Mouse (Mus musculus) retina, adult 2 months (tissue): ENCODE measurements around the gene Tspo2.

ENCODE experiments used
- DNase-seq: peaks from one replicate; pipeline ENCODE4 v3.0.0-alpha.2; 2012; ENCODE audit warnings: low read depth, low spot score

Tspo2 gene

DNA sequence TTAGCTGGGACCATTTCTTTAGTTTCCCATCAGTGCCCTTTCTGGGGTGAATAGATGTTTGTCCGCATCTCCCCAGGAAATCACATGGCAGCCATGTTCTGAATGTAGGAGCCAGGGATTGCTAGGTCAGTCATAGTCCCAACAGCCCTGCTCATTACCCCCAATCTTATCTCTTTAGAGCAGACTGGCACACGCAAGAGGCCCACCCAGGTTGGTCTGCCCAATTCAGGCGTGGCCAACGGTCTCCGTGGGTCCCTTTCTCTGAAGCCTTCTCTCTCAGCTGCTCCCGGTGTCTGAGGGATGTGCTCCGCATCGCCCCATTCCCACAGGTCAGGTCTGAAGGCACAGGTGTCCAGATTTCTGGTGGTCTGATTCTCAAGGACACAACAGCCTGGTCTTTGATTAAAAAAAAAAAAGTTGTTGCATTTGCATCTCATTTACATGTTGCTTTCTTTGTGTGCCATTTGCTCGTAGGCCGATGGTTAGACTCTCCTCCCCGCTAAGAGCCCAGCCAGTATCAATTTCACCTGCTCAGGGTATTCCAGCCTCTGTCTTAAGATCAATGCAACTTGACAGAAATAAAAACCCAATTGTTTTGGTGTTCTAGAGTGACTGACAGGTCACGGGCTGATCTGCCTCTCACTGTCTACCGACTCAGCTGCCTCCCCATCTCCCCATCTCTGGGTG, 513 bp downstream of the Tspo2 start:
- DNase-seq, result no peak

DNA sequence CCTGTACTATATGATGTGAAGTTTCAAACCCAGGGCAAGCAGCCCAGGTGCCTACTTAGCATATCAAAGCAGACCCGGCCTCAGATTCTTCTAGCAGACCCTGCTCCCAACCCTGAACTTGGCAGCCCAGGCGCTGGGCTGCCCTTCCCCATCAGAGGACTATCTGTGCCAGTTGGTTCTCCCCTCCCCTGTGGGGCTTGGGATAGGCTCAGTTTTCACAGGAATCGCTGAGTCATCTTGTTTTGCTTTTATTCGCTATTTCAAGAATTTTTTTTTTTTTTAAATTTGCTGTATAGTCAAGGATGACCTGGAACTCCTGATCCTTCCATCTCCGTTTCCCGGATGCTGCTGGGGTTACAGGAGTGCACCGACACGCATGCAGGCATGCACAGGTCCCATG, 3.6 kb downstream of the Tspo2 start:
- DNase-seq, result no peak

DNA sequence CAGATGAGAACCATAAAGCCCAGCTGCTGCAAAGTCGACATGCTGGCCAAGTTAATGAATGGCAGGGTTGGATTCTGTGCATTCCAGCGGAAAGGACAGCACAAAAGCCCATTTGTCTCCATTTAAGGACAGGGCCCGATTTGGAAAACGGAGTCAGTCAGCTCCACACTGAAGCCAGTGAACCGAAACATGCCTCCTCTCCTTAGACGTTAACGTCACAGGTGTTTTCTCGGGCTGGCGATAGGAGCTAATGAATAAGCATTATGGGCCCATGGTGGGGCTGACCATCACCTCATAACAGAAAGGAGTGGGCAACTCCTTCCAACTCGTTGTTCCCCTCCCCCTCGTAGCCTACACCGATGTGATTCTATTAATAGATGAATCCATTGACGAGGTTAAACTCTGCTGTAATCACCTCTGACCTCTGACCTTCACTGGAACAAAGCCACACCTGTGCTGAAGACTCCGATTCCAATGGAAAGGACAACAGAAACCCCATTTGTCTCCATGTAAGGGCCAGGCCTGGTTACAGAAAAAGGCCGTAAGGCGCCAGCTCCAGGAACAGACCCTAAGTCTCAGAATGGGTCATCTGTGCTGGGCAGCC, 7.7 kb downstream of the Tspo2 start:
- no peak for DNase-seq

DNA sequence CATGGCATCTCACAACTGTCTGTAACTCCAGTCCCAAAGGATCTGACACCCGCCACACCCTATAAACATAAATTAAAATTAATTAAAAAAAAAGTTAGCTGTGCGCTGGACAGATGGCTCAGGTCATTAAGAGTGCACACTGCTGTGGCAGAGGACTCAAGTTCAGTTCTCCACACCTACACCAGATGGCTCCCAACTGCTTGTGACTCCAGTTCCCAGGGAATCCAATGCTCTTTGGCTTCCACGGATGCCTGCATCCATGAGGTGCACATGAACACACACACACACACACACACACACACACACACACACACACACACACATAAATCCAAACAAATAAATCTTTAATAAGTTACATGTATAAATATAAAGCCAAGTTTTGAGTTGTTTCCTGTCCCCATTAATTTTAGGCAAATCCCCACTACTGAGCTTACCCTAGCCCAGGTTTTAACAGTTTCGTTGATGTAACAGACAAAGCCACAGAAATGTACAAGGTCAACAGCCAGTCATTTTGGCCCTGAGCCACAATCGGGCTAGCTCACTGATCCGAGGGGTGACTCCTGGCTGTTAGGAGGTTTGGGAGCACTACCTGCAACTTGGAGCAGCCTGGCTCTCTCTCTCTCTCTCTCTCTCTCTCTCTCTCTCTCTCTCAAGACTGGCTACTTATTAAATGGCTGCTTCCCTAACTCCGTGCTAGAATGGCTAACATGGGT, 8.4 kb downstream of the Tspo2 start:
- no peak for DNase-seq

DNA sequence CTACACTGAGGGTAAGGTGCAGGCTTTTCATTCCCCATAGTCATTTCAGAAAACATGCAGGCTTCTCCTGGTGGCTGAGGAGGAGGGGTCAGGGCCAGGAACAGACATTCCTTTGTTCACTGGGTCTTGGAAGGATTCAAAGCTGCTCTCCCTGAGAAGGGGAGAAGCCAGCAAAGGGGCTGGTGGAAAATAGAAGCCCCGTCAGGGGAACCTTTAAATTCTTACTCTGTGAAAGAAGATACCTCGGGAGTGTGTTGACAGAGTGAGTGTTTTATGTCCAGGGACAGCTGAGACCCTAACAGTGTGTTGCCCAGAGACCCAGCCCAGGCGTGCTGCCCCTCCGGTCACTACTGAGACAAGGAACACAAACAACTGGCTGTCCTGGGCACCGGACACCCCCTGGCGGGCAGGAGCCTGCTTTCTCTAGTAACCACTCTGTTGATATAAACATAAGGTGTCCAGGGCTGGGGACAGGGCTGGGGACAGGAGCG, 13.9 kb downstream of the Tspo2 start:
- no peak for DNase-seq

DNA sequence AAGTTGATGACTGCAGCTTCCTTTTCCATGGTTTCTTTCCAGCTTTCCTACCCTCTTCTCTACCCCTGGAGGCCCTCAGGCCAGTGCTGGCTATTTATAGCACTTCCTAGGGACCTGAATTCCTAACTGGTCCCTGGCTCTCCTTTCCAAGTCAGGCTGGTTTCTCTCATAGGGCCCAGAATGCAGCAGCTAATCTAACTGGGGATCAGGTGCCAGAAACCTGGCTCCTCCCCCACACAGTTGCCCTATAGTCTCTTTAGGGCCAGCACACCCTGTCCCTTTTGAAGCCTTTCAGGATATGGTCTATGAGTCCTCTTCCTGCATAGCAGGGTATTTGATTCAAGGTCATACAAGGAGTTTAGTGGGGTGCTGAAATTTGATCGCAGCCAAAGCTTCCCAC, 14.8 kb downstream of the Tspo2 start:
- DNase-seq, result no peak

DNA sequence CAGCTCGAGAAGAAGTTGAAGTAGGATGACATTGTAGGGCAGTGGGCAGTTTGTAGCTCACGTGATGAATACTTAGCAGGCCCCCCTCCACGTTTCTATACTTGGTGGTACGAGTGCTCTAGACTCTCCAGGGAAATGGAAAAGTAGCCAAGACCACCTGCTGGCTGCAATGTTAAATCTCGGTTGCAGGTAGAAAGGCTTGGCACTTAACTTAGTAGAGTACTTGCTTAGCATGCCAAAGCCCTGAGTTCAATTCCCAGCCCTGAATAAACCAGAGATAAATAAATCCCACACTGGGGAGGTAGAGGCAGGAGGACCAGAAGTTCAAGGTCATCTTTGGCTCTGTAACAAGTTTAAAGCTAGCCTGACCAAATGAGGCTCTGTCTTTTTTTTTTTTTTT, 16.8 kb downstream of the Tspo2 start:
- DNase-seq, result no peak

DNA sequence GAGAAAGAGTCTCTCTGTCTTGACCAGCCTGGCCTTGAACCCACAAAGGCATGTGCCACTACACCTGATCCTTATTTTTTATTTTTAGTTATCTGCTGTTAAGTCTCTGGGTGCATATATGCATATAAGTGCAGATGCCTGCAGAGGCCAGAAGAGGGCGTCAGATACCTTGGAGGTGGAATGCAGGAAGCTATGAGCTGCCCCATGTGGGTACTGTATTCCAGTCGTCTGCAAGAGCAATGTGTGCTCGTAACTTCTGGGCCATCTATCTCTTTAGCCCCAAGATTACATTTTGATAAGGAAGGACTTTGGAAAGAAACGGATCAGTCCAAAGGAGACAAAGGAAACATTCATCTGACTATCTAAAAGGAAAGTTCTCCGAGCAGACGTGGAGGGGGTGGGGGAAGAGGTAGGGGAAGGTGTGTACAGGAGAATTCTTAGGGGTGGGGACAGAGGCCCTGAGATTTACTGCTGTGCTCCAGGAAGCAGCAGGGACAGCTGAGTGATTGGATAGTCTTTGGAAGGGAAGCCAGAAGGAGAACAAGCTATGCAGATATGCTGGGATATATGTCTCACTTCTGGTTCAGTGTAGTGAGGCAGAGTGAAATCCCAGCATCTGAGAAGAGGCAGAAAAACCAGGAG, 17.5 kb downstream of the Tspo2 start:
- no peak for DNase-seq

DNA sequence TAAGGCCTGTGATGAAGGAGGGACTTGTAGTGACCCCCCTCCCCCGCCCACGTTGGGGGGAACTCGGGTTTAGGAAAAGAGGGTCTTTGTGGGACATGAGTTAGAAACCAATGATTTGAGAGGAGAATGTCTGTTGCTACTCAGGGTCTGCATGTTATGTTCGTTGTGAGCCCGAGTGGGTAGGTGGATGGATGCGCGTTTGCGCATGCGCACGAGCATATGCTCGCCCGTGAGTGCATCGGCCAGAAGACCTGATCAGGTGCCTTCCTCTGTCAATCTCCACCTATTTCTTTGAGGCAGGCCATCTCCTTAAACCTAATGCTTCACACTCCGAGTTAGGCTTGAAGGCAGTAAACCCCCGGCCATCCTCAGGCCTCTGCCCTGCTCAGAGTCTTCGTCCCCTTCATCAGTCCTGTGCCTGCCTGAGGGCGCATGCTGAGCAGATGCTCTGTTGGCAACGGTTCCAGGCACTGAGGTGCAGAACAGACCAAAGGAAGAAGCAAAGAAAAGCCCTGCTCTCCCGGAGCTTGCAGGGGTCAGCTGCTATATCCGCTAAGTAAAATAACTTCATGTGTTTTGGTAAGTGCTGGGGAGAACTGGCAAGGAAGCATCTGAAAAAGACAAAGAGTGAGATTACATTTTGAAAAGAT, 18.2 kb downstream of the Tspo2 start:
- DNase-seq, result no peak

DNA sequence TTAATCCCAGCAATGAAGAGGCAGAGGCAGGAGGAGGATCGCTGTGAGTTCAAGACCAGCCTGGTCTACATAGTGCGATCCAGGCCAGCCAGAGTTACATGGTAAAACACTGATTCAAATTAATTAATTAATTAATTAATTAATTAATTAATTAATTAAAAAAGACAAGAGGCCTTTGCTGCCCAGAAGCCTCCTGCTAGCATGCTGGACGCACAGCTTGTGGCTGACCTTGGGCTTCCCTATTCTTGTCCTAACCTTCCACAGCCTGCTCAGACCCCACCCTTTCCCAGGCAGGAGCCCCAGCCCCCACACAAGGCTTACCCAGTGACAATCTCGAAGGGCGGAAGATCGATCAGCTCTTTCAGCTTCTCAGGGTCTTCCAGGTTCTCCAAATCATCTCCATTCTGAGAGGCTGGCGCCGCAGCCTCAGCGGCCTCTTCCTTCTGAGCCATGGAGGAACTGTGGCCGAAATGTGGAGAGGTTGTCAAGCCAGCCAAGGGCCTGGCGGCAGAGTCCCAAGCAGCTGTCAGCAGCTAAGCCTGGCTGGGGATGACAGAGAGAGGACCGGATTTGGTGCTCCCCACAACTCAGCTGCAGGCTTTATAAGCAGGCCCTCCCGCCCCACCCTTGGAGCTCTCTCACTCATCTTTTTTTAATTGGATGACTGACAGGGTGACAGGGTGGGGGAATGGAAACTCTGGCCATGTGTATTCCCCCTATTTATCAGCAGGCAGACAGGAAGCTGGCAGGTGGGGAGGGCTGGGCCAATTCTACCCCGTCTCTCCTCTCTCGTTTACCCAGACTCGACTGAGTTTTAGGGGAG, 19.0 kb downstream of the Tspo2 start, which contains the start of gene Apobec2:
Gene Apobec2 (minus strand): TSS at position 773 of the 823 bp plus-strand sequence.
- no peak for DNase-seq

DNA sequence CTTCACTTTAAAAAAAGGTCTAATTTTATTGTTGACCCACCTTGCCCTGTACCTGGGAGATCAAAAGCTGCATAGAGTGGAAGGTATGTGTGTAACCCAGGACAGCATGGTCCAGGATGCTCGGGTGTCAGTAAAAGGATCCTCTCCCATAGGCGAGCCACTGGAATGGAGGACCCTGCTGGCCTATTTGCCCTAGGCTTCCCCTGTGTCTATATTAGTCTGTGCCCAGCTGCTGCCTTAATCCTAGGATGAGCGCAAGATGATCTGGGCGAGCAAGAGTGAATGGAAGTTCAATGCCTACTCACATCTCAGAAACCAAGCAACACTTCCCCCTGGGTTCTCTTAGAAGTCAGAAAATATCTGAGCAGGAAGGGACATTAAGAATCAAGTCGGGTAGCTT, 20.3 kb downstream of the Tspo2 start:
- peak; percentile 25 for DNase-seq

DNA sequence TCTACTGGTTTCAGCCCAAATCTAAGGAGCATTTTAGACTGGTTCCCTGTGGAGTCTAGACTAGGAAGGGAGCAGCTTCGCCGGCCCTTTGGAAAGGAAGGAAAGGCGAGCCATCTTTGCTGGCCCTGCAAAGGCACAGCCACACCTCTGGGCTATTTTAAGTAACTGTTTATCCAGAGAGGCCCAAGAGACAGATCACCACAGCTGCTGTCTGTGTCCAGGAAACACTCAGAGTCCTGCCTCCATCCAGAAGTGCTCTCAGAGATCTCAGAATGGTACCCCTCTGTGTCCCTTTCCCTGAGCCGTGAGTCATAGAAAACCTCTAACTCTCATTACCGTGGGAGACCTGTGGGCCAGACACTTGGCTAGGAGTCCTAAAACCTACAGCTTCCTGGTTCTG, 20.9 kb downstream of the Tspo2 start:
- DNase-seq, result peak; percentile 20

DNA sequence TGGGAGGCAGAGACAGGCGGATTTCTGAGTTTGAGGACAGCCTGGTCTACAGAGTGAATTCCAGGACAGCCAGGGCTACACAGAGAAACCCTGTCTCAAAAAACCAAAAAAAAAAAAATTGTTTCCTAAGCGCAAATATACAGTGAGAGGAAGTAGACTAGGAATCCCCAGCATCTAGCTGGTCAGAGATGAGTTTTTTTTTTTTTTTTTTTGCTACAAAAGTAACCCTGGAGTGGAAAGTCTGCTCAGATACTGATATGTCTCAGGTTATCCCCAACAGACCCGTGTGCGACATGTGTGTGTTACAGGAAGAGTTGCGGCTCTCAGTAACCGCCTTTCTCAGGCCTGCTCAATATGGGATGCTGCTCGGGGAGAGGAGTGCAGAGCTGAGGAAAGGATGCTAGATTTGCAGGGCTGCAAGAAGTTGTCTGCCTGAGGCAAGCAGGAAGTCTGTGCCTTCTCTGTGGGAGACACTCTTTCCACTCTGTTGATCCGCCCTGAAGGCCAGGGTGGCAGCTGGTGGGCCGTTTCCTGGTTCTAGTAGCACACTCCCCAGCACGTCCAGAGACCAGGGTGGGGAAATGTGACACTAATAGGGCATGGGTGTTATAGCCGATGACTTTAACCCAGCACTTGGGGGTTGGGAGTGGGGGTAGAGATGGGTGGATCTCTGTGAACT, 23.3 kb downstream of the Tspo2 start:
- DNase-seq, result no peak

DNA sequence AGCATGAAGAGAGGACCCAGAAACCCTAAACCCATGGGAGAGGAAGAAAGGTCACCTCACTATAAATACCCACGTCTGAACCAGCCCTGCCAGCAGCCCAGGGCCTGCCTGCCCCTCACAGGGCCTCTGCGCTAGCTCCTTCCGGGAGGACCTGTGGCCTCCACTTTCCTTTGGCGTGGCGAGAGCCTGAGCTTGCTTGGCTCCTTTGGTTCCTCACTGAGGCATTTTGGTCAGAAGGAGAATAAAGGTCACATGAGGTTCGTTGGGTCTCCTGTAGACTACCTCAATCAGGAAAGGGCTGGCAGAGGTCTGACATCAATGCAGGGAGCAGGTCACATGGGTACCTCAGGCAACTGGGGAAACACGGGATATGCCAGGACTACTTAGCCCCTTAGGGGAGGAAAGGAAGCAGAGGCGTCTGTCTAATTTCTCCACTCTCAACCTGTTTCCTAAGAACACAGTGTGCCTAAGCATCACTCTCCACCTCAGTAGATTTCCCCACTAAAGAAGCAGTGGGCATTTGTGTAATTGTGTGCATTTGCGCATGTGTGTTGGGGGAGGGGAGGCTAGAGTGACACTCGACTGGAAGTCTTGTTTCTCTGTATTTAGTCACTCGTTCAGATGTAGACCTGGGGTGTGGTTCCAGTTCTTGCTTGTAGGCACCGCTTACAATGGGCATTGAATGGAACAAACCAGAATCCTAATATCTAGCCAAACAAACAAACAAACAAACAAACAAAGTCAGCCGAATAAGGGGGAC, 24.2 kb downstream of the Tspo2 start:
- DNase-seq, result no peak

DNA sequence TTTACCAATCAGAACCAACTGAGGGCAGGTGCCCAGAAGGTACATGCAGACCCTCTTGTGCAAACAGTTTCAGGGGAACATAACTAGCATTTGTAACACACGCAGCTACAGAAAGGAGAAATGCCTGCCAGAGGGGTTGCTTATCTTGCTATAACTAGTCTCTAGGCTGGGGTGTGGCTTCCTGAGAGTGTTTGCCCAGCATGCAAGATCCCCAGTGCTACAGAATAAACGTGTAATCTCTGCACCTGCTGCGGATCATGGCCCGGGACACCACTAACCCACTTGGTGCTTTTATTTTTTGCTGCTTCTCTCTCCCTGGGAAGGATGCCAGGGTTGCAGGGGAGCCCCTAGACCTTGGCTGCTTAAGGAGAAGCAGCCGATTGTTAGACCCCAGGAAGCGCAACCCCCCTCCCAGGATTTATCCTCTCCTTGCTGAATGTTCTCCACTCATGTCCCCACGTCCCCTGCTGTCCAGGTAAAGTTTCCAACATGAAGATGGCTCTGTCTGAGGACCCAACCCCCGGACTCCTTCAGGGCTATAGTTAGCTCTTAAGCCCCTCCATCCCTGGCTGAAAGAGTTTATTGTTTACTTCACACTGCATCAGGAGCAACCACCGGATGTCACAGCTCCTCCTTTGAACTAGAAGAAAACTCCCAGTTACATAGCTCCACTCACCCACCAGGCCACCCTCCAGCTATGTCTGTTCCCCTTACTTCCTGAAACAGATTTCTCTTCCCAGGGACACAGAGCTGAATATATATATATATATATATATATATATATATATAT, 25.3 kb downstream of the Tspo2 start:
- no peak for DNase-seq

DNA sequence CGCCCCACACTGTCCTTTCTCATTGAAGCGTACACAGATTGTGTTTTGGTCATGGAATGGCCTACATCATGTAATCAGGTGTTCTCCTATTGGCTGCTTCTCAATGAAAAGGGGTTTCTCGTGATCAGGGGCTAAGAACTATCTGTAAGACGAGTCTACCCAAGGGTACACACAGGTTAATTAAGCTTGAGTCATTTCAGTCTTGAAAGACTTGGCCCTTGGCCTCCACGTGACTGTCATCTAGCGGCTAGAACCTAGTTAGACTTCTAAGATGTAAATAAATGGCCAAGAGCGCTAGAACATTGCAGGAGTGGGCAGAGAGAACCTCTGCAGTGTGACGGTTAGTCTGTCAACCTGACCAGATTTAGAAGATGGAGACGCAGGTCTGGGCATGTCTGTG, 27.1 kb downstream of the Tspo2 start:
- DNase-seq, result no peak

DNA sequence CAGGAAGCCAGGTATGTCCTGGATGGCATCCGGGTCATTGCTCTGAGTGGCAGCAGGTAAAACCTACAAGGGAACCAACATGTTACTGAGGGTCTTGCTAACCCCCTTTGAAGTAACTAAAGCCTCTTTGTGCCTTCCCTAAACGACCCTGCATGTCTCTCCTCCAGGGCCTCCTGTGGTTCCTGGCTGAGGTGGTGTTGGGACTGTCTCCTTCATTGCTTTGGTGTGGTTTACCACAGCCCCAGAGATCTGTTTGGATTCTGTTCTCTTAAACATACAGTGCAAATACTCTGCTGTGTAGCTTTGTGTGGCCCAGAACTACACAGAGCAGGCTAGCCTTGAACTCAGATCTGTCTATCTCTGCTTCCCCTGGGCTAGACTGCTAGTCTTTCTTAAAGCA, 31.8 kb downstream of the Tspo2 start:
- no peak for DNase-seq

DNA sequence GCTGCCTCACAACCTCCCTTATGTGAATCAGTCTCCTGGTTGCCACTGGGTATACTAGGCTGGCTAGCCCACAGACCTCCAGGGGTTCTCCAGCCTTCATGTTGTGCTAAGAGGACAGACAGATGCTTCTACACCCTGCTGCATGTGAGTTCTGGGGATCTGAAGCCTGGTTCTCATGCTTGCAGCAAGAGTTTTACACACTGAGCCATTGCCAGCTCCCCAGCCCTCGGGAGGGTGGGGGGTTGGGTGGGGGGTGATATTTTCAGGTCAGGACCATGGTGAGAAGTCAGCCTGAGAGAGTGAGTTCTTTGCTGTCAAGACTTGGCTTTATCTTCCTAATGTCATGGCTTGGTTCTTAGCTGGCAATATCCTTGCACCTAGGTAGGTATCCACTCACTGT, 32.5 kb downstream of the Tspo2 start:
- no peak for DNase-seq

DNA sequence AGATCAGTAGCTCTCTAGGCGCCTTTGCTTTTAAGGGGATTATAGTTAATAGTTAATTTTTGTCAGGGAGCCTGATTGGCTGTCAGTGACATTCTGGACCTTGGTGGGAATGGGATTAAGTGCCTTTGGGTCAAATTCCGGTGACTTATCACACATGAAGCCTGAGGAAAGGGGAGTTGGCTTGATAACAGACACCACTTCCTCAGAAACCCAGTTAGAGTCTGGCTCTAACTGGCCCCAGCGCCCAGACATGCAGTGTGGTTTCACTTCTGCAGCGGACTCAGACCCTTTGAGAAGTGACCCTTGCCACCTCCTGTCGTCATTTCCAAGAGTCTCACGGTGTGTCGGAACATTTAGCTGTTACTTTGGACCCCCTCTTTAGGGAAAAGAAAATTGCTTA, 33.1 kb downstream of the Tspo2 start:
- DNase-seq, result no peak
